Mouse (Mus musculus) T-helper 1 cell (primary cell): ENCODE data around the gene Cd247.

ENCODE experiments used
- in situ Hi-C: fragments of 300-600 bp; cut with MboI, MseI; formaldehyde crosslinking; loops from one replicate; pipeline ENCODE4 v1.15.1; 2025; ENCODE audit warnings: high pct_unique_total_duplicates

Gene Cd247

DNA sequence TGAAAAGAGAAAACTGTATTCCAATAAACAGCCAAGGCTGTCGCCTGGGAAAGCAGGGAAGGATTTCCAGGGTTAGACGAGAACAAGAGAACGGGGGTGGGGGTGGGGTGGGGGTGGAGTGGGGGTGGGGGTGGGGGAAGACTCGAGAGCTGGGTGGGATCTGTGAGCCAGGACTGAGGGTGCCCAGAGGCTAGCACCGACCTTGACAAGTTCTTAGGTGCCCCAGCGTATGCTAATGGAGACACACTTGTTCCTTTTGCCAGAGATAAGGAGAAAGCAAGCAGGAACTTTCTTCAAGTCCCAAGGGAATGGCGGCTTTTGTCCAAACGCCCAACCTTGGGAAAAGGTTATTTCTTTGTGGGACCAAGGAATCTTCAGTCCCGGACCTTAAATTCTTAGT is 16.5 kb upstream of the Cd247 start:
- in situ Hi-C loops, result loop anchor here (10.0 to 25.0 kb wide), 2 partner anchors 213 to 615 kb away; partner anchors contain the start of gene Tada1

DNA sequence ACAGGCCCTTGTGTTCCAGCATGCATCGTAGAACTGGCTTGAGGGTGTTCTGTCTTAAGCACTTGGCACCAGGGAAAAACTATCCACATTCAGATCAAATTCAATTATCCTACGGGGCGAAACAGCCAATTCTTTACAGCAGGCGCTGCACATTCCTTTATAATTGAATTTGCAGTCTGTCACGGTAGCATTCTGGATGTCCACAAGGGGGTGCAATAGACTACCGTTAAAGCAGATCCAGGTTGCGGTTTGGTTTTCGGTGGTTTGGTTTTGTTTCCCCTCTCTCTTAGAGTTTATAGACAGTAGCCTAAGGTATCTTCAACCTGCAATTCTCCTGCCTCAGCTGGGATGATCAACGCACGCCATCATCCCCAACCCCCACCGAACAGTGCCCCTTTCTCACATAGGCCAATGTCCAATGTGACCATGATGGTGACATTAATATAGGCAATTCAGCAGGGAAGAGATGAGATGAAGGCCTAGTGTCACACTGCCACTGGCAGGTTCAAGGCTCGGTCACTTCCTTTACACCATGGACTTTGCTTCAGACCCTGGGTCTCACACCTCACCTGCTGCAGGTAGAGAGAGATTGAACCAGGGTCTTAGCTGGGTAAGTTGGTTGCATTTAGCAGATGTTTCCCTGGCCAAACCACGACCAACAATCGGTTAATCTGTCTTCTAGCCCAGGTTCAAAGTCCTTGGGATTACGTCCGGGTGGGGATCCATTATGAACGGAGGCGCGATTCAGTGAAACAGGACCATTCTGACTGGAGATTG is 12.8 kb upstream of the Cd247 start:
- in situ Hi-C loops, result loop anchor here (5.0 to 10.0 kb wide), 2 partner anchors 209 to 377 kb away; no protein-coding TSS in a partner anchor

DNA sequence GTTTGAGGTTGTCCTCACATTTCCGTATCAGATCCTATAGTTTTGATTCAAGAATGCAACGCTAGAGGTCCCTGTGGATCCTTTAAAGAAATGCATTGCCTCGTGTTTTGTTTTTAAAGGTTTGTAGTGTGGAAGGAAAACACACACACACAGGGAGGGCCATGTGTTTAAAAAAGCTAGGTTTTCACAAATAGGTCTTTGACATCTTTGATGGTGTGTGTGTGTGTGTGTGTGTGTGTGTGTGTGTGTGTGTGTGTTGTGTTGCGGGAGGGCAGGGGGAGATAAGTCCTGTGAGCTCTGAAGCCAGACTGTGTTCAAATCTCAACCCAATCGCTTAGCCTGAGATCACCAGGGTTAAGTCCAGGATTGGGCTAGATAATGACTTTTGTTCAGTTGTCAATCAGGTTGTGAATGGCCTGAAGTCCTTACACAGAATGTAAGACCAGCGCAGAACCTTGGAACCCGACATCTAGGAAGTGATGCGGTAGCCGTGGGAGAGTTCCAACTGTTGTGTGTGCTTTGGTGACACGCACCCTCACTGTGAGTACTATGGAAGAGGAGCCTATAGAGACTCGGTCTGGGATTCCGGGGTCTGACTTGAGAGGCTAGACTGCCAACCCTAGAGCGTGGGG is 8.4 kb upstream of the Cd247 start:
- in situ Hi-C loops, result loop anchor here (5.0 to 10.0 kb wide), 3 partner anchors 77 to 372 kb away; no protein-coding TSS in a partner anchor

DNA sequence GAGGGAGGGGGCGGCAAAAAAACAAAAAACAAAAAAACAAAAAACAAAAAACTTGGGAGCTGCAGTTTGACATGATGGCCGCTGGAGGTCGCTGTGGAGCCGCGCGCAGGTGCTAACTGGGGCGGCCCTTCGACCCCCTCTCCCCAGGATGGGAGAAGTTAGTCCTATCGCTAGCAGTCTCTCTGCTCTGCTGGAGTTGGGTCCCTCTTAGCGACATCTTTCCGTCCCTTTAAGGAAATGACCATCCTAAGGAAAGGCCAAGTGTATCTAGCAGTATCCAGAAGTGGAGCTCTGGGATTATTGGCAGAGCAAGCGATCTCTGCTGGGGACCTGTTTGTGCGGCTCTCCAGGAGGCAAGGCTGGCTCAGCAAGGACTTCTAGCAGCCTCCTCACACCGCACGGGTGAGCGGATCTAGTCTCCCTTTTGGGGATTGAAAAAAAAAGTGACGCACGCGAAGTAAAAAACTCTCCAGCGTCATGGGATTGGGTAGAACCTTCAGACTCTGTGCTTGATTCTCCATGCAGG is 7.8 kb upstream of the Cd247 start:
- in situ Hi-C loops, result loop anchor here (5.0 kb wide), 1 partner anchor 77 kb away; no protein-coding TSS in a partner anchor

DNA sequence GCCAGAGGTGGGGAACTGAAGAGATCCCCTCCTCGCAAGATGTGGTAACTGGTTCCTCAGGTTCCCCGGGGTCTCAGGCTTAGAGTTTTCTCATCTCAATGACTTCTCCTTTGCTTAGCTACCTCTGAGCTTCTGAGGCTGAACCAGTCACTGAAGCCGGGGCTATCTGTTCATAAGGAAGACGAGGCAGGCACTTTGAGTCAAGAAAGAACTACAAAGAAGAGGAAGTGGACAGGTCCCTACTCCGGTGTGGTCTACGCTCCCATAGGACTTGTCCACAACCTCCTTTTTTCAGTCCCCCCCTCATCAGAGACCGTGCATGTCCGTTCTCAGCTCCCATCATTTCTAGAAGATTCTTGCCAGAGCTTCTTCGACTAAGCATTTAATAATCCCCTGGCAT is 7.1 kb upstream of the Cd247 start:
- in situ Hi-C loops, result loop anchor here (5.0 kb wide), 1 partner anchor 76 kb away; no protein-coding TSS in a partner anchor

DNA sequence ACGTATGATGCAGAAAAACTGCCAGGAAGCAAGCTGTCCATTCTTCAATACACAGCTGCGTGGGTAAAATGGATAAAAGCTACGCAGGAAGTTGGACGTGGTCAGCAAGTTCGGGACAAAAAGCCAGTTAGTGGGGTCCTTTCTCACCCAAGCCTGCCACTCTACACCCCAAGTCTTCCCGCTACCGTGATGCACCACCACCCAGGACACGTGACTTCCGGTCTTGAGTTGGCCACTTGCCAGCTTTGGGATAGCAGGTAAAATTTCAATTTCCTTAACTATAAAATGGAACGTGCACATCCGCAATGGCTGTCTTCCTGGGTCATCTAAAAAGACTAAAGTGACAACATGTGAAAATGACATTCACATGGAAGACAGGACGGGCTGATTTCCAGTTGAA is 6.6 kb upstream of the Cd247 start:
- in situ Hi-C loops, result loop anchor here (5.0 kb wide), 1 partner anchor 75 kb away; no protein-coding TSS in a partner anchor

DNA sequence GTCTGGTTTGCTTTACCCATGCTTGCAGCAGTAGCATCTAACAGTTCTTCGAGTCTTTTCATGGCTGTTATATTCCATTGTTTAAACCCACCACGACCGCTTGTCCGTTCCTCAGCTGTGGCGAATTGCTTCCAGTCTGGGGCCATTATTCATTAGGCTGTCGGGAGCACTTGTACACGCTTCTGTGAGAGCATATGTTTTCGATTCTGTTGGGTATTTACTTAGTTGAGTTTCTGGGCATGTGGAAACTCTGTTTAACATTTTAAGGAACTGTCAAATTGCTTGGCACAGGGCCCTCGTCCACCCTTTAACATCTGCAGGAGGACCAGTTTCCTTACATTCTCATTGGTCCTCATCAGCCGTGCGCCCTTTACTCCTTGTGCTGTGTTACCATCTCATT is 2.2 kb upstream of the Cd247 start:
- in situ Hi-C loops, result no loop called here

DNA sequence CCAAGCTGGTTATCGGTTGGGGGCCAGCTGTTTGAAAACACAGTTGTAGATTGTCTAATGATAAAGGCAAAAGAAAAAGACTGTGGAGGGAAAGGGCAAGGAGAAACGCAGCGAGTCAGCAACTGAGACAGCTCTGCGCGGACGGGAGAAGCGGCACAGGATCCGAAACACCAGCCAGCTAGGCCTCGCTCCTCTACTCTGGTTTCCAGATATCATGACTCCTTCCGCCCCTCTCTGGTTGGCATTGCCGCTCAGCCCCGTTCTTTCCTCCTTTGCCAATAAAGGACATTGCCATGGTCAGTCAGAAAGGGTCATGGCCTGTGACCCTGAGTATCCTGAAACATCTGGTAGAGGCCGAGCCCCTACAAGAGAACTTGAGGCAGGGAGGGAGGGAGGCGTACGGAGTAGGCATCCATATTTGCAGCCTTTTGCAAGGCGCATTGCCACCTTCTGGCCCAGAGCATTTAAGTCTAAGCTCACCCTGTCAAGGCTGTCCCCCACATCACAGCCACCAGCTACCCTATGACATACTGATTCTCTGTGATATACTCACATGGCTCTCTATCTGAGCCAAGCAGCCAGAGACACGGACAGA is 682 bp downstream of the Cd247 start:
- in situ Hi-C loops, result no loop called here

DNA sequence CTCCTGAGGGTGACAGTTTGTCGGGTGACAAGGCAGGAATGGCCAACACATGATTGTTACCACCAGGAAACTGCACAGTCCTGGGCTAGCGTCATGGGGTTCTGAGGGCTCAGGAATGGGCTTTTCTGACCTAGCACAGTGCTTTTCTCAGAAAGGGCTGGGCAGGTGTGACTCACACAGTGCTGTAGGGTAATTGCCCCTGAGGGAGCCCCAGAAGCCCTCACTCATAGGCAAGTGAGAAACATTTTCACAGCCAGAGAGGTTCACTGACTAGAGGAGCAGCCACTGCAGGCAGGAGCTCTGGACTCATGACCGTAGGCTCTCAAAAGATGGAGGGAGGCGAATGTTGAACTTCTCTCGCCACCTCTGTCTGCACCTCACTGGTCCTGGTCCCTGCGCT is 1.5 kb downstream of the Cd247 start:
- in situ Hi-C loops, result no loop called here

DNA sequence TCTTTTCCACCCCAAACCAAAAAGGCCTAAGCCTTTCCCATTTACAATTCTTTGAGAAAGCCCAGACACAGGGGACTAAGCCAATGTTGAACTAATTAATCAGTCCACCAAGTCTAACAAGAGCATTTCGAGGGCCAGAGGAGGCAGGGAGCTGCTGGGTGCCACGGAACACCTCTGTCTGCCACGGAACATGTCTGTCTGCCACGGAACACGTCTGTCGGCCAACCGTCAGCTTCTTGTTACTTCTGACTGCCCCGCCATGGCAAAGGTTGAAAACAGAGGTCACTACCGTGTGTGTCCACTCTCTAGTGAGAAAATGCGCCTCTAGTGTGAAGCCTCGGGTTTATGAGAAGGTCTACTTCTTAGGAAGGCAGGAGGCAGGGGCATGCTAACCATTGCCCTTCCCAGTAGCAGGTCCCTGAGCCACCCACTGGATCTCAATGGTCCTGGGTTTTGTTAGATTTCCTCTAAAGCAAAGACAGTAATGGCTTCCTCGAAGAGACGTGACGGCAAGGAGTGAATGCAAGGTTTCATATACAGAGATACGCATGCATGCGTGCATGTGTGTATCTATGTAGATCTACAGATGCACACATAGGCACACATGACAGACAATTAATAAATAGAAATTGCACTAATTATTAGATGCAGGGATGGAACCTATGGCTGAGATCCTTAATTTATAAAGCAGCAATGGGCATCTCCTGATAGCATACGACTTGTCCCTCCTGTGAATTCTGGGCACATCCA is 2.2 kb downstream of the Cd247 start:
- in situ Hi-C loops, result no loop called here

DNA sequence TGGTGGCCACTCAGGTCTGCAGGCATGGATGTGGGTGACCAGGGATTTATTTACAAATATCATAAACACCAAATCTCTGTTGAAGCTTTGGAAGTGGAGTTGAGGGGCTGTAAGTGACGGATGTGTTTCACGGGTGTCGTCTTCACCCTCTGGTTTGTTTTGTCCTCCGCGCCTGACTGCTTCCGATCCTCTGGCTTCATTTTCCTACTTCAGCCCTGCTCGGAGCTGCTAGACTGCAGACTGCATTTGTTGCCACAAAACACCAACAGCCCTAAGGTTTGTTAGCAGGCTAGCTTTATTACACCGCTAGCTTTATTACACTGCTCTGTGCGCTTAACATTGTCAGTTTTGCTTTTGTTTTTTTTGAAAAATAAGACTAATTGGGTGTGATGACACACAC is 2.9 kb downstream of the Cd247 start:
- in situ Hi-C loops, result no loop called here

DNA sequence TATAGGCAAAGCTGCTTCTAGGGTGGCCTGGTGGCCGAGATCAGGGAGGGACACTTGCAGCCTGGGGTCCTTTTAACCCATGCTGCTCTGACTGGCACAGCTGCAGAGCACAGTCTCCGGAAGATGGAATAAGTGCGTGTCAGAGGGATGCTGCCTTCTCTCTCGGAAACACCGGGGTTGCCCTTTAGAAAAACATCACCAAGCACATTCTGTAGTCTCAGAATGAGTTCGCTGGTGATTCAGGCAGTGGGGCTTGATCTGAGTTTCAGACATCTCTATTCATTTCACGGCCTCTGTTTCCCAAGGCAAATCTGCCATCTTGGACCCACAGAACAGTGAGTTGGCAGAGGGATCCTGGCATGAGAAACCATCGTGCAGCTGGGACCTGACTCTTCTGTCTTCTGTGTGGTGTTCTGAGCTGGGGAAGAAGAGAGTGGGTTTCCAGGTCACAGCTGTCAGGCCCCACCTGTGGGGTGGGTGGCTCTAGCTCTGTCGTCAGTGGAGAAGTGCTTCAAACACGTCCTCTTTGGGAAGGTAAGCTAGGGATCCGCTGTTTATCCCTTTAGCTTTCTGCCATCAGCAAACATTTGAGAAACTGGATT is 13.3 kb downstream of the Cd247 start:
- in situ Hi-C loops, result loop anchor here (10.0 to 25.0 kb wide), 2 partner anchors 607 to 1740 kb away; partner anchors contain the start of genes Sell and Sft2d2

DNA sequence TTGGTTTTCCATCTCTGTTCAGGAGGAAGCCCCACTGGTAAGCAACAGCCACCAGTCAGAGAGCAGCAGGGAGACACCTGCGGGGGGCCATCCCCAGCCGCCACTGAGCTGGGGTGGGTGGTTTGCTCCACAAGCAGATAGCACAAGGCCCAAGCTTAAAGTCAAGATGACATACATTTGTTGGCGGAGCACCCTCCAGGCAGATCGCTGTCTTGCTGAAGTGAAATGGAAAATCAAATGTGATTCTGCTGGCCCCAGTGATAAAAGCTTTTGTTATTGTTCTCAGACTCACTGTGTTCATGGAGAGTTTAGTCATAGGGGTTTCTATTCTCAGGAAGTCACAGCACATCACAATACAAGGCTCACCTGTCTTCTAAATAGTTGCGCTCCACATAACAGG is 14.6 kb downstream of the Cd247 start:
- in situ Hi-C loops, result loop anchor here (10.0 to 25.0 kb wide), 2 partner anchors 608 to 1741 kb away; partner anchors contain the start of genes Sell and Sft2d2

DNA sequence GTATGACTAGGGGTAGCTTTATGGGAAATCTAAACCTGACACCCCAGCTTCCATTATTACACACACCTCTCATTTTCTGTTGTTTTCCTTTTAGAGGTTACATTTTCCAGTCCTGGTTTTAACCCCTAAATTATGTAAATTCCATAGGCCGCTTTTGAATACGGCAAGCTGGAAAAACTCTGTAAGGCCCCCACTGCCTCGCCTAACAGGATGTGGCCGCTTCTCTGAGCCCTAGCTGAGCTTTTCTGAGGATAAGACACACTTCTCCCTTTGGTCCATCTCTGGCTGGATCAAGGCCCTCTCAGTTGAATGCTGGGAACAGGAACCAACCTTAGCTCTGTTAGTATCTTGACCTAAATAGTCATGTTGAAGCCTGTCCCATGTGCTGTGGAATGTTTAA is 15.7 kb downstream of the Cd247 start:
- in situ Hi-C loops, result loop anchor here (10.0 to 25.0 kb wide), 2 partner anchors 609 to 1742 kb away; partner anchors contain the start of genes Sell and Sft2d2

DNA sequence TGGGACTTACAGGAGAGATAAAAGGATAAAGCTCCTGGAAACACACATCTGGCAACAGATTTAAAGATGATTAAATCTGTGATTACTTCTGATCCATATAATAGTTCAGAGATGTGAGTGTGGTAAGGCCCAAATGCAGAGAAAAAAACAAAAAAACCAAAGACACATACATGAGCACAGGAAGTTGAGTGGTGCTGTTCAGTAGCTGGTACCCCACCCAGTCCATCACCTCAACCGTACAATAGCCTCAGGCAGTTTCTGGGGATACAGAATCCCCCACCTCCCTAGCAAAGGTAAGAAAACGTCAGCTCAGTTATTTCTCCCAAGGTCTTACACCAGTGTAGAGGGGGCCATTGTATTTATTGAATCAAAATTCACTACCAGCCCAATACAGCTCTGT is 22.2 kb downstream of the Cd247 start:
- in situ Hi-C loops, result loop anchor here (25.0 kb wide), 1 partner anchor 1748 kb away; the partner anchor contains the start of gene Sell

DNA sequence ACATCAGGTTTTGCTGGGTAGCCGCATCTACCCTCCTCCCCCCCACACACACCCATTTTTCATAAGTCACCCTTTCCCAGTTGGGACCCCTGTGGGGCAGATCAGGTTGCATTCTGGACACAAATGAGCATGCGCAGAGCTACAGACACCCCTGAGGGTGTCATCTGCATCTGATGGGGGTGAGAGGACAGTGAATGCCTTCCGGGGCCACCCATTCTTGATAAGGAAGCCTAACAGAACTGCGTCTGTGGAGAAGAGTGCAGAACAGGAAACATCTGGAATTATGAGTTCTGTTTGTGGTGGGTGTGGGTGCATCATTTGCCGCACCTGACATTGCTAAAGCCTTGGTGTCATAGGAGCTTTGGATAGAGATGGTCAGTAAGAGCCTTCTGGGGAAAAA is 22.7 kb downstream of the Cd247 start:
- in situ Hi-C loops, result loop anchor here (25.0 kb wide), 1 partner anchor 1749 kb away; the partner anchor contains the start of gene Sell

DNA sequence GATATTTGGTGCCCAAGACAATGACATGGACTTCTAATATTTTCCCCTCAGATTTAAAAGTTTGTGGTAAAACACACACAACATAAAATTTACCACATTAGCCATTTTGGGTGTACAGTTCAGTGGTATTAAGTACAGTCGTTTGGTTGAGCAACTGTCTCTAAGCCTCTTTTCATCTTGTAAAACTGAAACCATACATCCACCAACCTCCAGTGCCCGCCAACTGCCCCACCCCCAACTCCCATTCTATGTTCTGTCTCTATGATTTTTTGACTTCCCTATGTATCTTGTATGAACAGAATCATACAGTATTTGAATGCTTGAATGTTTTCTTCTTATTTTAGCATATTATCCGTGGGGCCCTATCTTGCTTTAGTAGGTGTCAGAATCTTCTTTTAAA is 24.3 kb downstream of the Cd247 start:
- in situ Hi-C loops, result loop anchor here (25.0 kb wide), 1 partner anchor 1750 kb away; the partner anchor contains the start of gene Sell

DNA sequence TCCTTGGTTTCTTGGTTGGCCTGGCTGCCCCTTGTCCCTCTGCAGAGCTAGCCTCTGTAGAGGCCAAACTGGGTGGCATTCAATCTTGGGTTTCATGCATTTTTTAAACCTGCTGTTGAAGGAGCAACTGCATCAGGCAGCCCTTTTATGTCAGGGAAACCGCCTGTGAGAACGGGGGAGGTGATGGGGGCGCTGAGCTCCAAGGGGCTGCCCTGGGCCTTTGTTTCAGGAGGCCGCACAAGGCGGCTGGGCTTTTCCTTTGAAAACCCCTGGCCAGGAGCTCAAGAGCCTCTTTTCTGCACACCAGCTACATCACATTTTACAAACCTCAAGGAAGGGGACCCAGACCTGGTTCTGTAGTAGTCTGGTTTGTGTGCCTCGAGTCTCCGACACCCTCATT is 25.6 kb downstream of the Cd247 start:
- in situ Hi-C loops, result loop anchor here (25.0 kb wide), 1 partner anchor 1752 kb away; the partner anchor contains the start of gene Sell

DNA sequence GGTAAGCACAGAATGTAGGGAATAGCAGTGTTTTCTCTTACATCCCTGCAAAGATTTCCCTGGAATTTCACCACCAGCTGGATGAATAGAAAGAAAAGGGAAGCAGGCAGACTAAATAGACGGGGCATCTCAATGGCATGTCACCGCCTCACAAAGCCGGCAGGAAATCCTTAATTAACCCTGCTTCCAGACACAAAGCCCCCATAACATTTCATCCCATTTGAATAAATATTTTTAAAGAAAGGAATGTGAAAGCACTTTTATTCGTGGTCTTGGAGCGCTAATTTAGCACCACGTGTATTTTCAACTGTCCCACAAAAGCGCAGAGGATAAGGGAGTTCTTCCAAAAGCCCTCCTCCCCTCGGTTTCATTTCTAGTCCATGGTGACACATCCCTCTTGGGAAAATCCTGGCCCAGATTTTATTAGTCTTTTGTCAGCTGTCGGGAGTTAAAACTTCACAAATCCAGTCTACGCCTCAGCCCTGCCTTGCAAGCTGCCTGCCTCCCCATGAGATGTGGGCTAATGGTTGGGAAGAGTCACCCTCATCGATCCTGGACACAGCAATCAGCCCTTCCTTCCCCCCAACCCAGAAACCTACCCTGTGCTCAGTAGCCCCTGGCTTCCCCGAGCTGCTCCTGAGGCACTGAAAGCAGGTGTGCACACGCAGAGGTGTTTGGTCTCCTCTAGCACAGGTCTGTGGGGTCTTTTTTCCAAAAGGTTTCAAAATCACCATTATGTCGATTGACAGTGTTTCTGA is 26.2 kb downstream of the Cd247 start:
- in situ Hi-C loops, result loop anchor here (25.0 kb wide), 1 partner anchor 1752 kb away; the partner anchor contains the start of gene Sell

DNA sequence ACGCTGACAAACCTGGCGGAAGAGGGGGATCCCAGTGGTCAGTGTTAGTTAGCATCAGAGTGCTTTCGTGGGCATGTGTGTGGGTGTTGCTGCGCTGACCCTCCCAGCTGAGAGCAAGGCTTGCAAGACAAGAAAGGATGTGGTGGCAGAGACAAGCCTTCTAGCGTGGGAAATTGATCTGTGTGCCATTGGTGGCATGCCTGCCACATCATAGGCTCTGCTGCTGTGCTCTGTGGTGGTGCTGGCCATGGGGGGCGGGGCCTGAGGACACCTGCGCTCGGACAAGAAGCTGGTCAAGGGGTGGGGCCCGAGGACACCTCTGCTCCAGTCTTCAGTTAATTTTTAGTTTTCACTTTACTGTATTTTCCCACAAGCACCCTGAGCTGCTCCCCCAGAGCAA is 27.9 kb downstream of the Cd247 start:
- in situ Hi-C loops, result loop anchor here (25.0 kb wide), 1 partner anchor 1754 kb away; the partner anchor contains the start of gene Sell
